Mouse (Mus musculus) heart, adult 18-20 months (tissue): ENCODE measurements around the gene H2-Ob. TPM values are rescaled to one million over a fixed set of nuclear protein-coding genes. Genes with fewer than 3 reads are reported as not detected.
A peak's percentile ranks its signal among the peaks of the same experiment; 100 is the strongest.
"Not testable (repeated sequence)": the region's sequence is repeated elsewhere in the genome, so short reads cannot be mapped to it uniquely, and the experiment has no call there.

Experiments used
- DNase-seq, 2 experiments: peaks; one replicate each; pipeline ENCODE4 v3.0.0; 2021 to 2022; ENCODE audit warnings: mixed read lengths in 1 of 2
- total RNA-seq, 2 experiments: library from RNA; stranded (reverse); gene quantifications; 2 replicates each; pipeline ENCODE4 v1.2.3; 2021

The H2-Ob gene
- total RNA-seq, 2 experiments from 2014 or later: 0.77 to 5.7 TPM

DNA sequence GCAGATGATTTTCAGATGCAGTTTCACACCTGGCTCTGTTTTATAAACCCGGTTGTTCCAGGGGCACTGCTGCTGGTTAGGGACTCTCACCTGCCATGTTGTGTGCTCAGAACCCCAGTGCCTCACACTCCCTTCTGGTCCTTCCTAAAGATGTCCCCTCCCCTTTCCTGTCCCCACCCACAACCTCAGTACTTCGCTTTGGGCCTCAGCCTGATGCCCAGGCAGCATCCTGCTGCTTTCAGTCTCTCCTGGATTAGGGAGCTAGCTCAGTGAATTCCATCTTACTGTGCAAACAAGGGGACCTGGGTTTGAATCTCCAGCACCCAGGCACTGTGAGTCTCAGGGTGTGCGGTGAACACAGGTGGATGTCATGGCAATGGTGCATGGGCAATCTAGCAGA lies 31.2 kb upstream of the H2-Ob start:
- DNase-seq: no peak

DNA sequence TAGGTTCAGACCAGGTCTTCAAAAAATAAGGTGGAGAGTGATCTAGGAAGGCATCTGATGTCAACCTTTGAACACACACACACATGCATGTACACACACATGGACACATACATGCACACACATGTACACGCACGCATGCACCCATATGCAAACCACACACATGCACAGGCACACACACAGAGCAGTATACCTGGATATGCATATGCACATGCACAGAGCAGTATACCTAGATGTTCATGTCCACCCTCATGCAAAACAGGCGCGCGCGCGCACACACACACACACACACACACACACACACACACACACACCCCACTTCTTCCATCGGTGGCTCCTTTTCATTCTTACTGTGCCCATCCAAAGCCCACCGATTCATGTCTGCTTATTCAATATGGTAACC lies 30.8 kb upstream of the H2-Ob start:
- no peak for DNase-seq

- DNase-seq: no peak
Measured at GRCm38 (mm10) chr17:34208421-34208820, 30.3 kb upstream of the H2-Ob start.

- no peak for DNase-seq
Measured at GRCm38 (mm10) chr17:34209680-34210079, 29.0 kb upstream of the H2-Ob start.

GRCm38 (mm10) chr17:34210599-34210998 lies 28.1 kb upstream of the H2-Ob start:
- DNase-seq: no peak

GRCm38 (mm10) chr17:34211746-34212365 lies 26.8 kb upstream of the H2-Ob start:
- no peak for DNase-seq

GRCm38 (mm10) chr17:34213936-34214335 lies 24.8 kb upstream of the H2-Ob start:
- no peak for DNase-seq

- DNase-seq: no peak
Measured at GRCm38 (mm10) chr17:34215176-34215575, 23.5 kb upstream of the H2-Ob start.

GRCm38 (mm10) chr17:34217216-34217928 lies 21.3 kb upstream of the H2-Ob start:
- no peak for DNase-seq

DNA sequence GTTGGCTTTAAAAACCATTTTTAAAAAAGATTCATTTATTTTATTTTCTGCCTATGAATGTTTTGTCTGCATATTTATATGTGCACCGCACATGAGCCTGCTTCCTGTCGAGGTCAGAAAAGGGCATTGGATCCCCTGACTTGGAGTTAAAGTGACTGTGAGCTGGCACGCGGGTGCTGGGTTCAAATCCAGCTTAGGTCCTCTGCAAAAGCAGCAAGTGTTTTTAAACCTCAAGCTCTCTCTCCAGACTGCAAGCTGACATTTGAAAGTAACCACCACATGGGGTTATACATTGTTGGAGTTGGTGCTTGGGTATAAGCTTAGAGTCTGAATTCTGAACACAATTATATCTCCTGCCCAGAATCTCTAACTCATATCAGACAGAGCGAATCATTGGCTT lies 20.7 kb upstream of the H2-Ob start:
- DNase-seq: no peak

- DNase-seq: peak; percentile 85 to 93
Measured at GRCm38 (mm10) chr17:34218675-34219074, 20.0 kb upstream of the H2-Ob start.

GRCm38 (mm10) chr17:34219096-34219495 lies 19.6 kb upstream of the H2-Ob start:
- DNase-seq: peak; percentile 58 to 79

DNA sequence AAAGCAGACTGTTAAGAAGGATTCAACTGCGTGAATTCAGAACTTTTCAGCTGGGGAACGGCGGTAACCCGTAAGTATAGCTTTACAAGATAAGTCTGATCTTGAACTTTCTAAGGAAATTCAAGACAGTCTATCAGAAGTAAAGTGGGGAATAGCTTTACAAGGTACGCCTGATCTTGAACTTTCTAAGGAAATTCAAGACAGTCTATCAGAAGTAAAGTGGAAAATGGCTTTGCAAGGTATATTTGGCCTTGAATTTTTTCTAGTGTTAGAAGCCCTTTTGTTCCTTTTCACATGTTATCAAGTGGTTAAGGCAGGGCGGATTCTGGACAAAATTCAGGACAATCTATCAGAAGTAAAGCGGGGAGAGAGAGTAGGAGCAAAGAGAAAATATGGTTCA lies 18.9 kb upstream of the H2-Ob start:
- DNase-seq: peak in 1 of 2 experiments; percentile 41

DNA sequence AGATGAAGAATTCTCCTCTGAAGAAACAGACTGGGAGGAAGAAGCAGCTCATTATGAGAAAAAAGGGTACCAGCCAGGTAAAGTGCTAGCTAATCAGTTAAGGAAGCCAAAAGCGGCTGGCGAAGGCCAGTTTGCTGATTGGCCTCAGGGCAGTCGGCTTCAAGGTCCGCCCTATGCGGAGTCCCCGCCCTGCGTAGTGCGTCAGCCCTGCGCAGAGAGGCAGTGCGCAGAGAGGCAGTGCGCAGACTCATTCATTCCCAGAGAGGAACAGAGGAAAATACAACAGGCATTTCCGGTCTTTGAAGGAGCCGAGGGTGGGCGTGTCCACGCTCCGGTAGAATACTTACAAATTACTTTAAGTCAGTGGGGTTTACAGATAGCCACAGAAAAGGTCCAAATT lies 18.3 kb upstream of the H2-Ob start:
- not testable (repeated sequence) for DNase-seq

DNA sequence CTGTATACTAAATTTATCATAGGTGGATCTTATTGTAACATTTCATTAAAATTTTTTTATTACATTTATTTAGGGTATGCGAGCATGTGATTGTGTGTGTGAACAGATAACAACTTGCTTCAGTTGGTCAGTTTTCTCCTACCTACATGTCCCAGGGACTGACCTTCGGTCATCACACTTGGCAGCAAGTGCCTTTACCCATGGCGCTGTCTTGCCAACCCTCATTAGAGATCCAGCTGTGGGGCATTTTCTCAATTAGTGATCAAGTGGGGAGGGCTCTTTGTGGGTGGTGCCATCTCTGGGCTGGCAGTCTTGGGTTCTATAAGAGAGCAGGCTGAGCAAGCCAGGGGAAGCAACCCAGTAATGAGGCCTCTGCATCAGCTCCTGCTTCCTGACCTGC lies 13.9 kb upstream of the H2-Ob start:
- DNase-seq: no peak

- no peak for DNase-seq
Measured at GRCm38 (mm10) chr17:34225426-34225825, 13.3 kb upstream of the H2-Ob start.

DNA sequence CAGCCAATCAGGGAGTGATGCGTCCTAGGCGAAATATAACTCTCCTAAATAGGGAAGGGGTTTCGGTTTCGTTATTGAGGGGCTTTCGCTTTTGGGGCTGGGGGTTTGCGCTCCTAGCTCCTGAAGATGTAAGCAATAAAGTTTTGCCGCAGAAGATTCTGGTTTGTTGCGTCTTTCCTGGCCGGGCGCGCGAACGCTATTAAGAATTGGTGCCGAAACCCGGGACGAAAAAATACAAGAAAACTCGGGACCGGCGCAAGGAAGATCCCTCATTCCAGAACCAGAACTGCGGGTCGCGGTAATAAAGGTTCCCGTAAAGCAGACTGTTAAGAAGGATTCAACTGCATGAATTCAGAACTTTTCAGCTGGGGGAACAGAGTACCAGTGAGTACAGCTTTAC lies 12.8 kb upstream of the H2-Ob start:
- not testable (repeated sequence) for DNase-seq

DNA sequence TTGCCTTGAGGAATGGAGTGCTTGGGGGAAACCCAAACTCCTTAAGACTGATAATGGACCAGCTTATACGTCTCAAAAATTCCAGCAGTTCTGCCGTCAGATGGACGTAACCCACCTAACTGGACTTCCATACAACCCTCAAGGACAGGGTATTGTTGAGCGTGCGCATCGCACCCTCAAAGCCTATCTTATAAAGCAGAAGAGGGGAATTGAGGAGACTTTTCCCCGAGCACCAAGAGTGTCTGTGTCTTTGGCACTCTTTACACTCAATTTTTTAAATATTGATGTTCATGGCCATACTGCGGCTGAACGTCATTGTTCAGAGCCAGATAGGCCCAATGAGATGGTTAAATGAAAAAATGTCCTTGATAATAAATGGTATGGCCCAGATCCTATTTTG lies 7.7 kb upstream of the H2-Ob start:
- not testable (repeated sequence) for DNase-seq

GRCm38 (mm10) chr17:34232021-34232420 lies 6.7 kb upstream of the H2-Ob start:
- DNase-seq: not testable (repeated sequence)

DNA sequence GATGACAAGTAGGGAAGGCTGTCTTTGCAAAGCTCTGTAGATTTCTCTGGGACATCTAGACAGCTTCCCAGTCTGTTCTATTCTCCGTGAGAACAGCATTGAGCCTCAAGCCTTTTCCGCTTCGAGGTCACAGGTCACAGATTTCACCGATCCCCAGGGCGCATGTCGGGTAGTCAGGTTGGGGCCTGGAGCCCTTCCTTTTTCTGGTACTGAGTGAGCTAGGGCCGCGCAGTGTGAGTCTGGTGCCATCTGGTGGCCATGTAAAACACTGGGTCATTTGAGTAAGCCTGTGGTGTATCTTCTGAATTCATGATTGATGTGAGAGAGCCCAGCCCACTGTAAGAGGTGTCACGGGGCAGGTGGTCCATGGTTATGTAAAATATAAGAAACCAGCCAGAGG lies 3.8 kb upstream of the H2-Ob start:
- peak; percentile 87 to 88 for DNase-seq

DNA sequence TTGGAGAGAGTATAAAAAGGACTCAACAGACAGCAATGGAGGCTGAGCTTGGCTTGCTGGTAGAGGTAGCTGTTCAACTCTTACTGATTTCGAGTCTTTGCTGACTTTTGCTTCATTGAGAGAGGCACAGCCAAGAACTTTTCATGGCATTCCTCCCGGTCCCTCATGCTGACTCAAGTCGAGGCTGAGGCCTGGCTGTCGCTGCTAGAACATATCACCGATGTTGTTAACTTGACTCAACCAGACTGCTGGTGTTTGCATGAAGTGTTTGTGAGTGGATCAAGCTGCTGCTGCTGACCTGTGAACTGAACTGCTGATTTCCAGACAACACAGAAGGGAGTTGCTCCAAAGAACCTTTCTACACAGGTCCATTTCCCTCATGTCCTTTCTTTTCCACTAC lies 2.0 kb upstream of the H2-Ob start:
- DNase-seq: no peak

- DNase-seq: no peak
Measured at GRCm38 (mm10) chr17:34237741-34238140, 962 bp upstream of the H2-Ob start.

- DNase-seq: peak in 1 of 2 experiments; percentile 47
Measured at GRCm38 (mm10) chr17:34239601-34240041, 918 bp downstream of the H2-Ob start.

DNA sequence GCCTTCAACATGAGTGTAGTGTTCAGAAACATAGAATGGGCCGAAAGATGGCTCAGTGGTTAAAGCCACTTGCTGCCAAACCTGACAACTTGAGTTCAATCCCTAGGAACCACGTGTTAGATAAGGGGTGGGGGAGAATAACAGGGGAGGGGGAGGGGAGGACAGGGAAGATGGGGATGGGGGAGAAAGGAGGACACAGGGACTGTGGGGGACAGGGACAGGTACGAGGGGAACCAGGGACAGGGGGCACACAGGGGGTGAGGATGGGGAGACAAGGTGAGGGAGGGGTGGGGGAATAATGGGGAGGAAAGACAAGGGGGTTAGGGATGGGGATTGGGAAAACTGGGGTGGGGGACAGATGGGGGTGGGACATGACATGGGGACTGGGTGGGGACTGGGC lies 1.7 kb downstream of the H2-Ob start:
- DNase-seq: no peak
